Mouse (Mus musculus): ENCODE data around the gene Hrh2. TPM values are rescaled to one million over a fixed set of nuclear protein-coding genes. Genes with fewer than 3 reads are reported as not detected.

The Hrh2 gene
- polyA plus RNA-seq, 1 experiment from 2014 or later: 0.06 TPM

DNA sequence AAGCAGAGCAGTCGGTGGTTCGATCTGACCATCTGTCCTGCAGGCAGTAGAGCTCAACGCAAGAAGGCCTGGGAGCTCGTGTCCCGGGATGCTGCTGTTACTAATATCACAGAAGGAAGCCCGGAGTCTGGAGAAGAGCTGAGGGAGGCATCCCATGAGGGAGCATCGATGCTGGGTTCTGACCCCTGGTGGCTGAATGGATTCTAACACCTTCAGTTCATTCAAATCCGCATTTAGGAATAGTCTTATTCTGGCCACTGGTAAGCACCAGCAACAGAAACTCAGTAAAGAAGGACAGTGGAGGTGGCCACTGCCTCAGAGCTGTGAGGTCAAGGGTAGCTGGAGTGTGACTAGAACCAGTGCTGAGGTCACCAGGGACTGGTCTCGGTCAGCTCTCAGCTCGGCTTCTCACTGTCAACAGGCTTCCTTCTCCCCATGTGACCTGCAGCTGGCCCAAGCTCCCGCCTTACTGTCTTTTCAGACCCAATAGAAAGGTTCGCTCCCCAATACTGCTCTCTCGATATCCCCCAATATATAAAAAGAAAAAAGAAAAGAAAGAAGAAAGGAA, 36.1 kb downstream of the Hrh2 start:
- Histone ChIP-seq H3K4me1 (0 out of 2 replicates have a peak, but pooled peaks cover 1% of the 10 kb centered on the region), H3K4me2 (replicated peaks) (0 out of 2 replicates have a peak overlapping the region, but pooled peaks have one; percentile 2), H3K9ac (no peak overlapping the region), H3K36me3 (no peaks in the 10 kb centered on the region), H3K4me3 (no peak overlapping the region), H3K9me3 (no peaks in the 10 kb centered on the region), H3K27ac (no peak overlapping the region), H3K27me3 (replicated peaks) (no peaks in the 10 kb centered on the region; the same call in 1 of the 2 replicates)
- ATAC-seq (ENCODE audit: low FRiP score, low read depth): no peak; the same call in 1 of the 2 replicates
- 24% methylated on average over 13 of the region's 13 CpGs for WGBS

DNA sequence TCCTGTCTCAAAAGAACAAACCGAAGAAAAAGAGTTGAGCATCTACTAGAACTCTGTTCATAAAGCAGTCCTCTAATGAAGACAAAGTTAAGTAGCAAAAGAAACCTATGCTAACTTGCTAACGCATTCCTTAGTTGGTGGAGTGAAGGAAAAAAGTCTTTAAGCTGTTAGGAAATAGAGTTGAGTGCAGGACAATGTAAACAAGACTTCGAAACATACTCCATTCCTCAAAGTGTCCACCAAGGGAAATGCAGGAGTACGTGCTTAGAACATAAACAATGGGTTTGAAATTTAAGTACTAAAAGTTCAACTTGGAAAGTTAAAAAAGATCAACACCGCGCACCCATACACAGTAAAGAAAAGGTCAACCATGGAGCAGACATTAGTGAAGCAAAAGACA, 38.2 kb downstream of the Hrh2 start:
- Histone ChIP-seq H3K27ac (no peak overlapping the region), H3K4me1 (no peaks in the 10 kb centered on the region), H3K9ac (no peak overlapping the region), H3K4me3 (no peak overlapping the region), H3K9me3 (no peaks in the 10 kb centered on the region), H3K4me2 (replicated peaks) (no peak overlapping the region), H3K36me3 (no peaks in the 10 kb centered on the region), H3K27me3 (replicated peaks) (no peaks in the 10 kb centered on the region; the same call in 1 of the 2 replicates)
- ATAC-seq (ENCODE audit: low FRiP score, low read depth): no peak
- 93% methylated on average over 6 of the region's 6 CpGs for WGBS

DNA sequence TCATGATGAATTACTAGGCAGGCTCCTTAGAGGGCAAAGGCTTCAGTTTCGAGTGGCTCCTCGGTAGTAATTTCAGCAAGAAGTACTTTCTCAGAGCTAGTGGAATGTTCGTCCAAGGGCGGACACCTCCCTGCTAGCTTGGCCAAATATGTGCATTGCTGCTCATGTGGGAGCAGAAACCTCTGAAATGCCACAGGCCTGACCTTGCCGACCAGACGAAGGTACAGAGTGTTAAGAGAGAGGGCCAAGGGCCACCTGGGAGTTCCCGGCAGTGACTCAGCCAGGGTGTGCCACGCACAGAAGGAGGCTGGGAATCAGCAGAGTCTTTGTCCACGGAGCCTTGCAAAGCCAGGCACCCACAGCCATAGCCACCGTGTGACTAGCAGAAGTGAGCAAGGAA, 39.9 kb downstream of the Hrh2 start:
- 83% methylated on average over 10 of the region's 10 CpGs for WGBS
- Histone ChIP-seq H3K9me3 (no peaks in the 10 kb centered on the region), H3K27ac (no peak overlapping the region), H3K4me1 (no peaks in the 10 kb centered on the region), H3K36me3 (no peaks in the 10 kb centered on the region), H3K4me3 (no peak overlapping the region), H3K27me3 (replicated peaks) (no peaks in the 10 kb centered on the region), H3K4me2 (replicated peaks) (no peak overlapping the region), H3K9ac (no peak overlapping the region)
- ATAC-seq (ENCODE audit: low FRiP score, low read depth): no peak

DNA sequence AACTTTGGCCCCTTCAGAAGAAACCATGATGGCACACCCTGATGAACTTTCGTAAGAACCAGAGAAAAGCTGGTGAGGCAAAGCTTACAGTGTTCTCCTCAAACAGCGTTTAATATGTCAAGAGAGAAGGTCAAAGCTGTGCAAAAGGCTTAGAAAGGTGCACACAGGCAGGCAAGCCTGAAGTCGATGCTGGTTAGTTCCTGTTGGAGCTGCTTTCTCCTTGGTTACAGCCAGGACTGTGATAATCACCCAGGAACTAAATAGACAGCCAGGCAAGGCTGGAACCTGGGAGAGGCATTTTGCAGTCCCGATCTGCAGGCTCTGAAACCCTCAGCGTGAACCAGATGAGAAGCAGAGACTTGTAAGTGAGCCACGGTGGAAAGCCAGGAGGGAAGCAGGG, 45.6 kb downstream of the Hrh2 start:
- no peak overlapping the region for H3K27ac ChIP-seq
- no peaks in the 10 kb centered on the region for H3K4me1 ChIP-seq
- H3K4me2 ChIP-seq (replicated peaks): no peak overlapping the region
- H3K9me3 ChIP-seq: no peaks in the 10 kb centered on the region
- H3K36me3 ChIP-seq: no peaks in the 10 kb centered on the region
- no peak overlapping the region for H3K4me3 ChIP-seq
- H3K9ac ChIP-seq: no peak overlapping the region
- WGBS: 79% methylated on average over 6 of the region's 6 CpGs
- ATAC-seq (ENCODE audit: low FRiP score, low read depth): no peak
- H3K27me3 ChIP-seq (replicated peaks): no peaks in the 10 kb centered on the region

DNA sequence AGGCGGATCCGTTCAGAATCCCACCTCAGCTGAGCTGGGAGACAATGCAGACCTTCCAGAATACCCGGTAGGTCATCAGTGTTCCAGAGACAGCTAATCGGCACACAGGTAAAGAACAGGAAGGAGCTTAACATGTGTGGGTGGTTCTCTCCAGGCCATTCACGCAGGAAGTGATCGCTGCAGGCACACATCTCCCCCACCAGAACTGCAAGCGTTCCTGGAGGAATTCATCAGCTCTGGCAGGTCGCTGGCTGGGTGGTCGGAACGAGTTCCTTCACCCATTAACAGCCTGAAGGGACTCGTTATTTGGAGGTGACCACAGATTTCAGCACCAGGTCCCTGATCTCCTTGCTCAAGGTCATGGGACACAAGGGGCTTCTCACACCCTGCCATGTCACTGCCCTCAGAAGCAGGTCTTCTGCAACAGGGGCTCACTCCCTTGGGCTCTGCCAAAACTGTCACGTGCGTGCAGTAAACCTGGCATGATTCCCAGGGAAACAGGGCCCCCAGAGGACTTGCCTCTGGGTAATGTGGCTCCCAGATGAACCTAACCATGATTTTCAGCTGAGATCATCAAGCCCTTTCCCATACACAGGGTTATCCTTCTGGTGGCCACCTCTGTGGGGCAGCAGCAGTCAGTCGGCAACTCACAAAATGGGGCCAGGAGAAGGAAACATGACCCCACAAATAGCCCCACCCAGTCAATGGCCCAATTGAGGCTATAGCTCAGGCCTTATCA, 46.8 kb downstream of the Hrh2 start:
- Histone ChIP-seq H3K27me3 (replicated peaks) (no peaks in the 10 kb centered on the region), H3K4me2 (replicated peaks) (no peak overlapping the region), H3K27ac (no peak overlapping the region), H3K36me3 (no peaks in the 10 kb centered on the region), H3K4me3 (no peak overlapping the region), H3K4me1 (no peaks in the 10 kb centered on the region), H3K9ac (no peak overlapping the region), H3K9me3 (no peaks in the 10 kb centered on the region)
- whole genome bisulfite sequencing: 61% methylated on average over 14 of the region's 14 CpGs
- no peak for ATAC-seq (ENCODE audit: low FRiP score, low read depth)

DNA sequence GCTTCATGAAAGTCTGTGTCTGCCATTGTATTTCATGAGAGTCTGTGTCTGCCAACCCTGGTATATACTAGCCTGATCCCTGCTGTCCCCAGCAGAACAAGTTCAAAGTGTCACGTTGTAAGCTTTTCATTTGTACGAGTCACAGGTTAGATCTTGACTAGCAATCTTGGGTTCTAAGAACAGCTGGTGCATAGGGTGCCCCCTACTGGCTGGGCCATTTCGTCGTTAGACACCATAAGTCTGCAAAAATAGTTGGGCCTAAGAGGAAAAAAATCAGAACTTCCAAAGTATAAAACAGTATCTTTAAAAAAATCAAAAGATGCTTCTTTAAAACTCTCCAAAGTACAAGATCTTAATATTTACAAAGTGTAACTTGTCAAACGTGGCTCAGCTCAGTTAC, 50.5 kb downstream of the Hrh2 start:
- ATAC-seq (ENCODE audit: low FRiP score, low read depth): no peak
- Histone ChIP-seq H3K9ac (no peak overlapping the region), H3K4me3 (no peak overlapping the region), H3K27me3 (replicated peaks) (no peaks in the 10 kb centered on the region), H3K4me2 (replicated peaks) (no peak overlapping the region), H3K4me1 (no peaks in the 10 kb centered on the region), H3K9me3 (no peaks in the 10 kb centered on the region), H3K36me3 (no peaks in the 10 kb centered on the region), H3K27ac (no peak overlapping the region)
- WGBS: 67% methylated on average over 5 of the region's 5 CpGs

DNA sequence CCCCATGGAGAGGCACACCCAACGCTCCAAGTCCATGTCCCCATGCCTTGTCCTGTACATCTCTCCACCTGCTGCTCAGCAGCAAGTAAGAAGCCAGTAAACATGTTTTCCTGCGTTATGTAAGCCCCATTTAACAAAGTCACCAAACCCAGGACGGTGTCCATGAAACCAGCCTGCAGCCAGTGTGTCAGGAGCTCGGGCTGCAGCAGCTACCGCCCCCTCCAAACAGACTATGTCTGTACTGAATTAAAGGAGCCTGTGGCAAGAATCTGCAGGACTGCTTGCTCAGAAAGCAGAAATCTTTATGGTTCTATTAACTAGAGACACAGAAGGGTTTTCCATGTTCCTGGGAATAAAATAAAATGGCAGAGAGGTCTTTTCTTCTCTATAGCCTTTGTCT, 53.3 kb downstream of the Hrh2 start:
- H3K4me2 ChIP-seq (replicated peaks): no peak overlapping the region
- peaks cover 20% of the 10 kb centered on the region for H3K4me1 ChIP-seq
- no peaks in the 10 kb centered on the region for H3K9me3 ChIP-seq
- H3K4me3 ChIP-seq: no peak overlapping the region
- H3K36me3 ChIP-seq: no peaks in the 10 kb centered on the region
- H3K9ac ChIP-seq: no peak overlapping the region
- H3K27me3 ChIP-seq (replicated peaks): no peaks in the 10 kb centered on the region
- no peak for ATAC-seq (ENCODE audit: low FRiP score, low read depth)
- H3K27ac ChIP-seq: no peak overlapping the region
- WGBS: 61% methylated on average over 5 of the region's 5 CpGs

DNA sequence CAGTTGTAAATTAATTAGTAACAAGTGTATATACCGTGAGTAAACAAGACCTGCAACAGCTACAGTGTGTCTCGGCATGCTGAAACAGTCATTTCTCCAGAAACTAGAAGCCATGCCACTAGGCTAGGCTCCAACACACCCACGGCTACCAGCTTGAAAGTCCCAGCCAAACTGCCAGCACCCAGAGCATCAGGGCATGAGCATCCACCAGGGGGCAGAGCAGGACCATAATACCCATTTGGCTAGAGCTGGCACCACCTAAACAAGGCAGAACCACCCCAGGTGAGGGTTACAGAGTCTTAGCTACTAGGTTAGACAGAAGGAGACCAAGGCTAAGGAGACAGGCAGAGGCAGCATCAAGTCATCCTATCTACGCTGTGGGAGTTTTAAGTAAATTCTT, 55.6 kb downstream of the Hrh2 start:
- H3K9me3 ChIP-seq: no peaks in the 10 kb centered on the region

DNA sequence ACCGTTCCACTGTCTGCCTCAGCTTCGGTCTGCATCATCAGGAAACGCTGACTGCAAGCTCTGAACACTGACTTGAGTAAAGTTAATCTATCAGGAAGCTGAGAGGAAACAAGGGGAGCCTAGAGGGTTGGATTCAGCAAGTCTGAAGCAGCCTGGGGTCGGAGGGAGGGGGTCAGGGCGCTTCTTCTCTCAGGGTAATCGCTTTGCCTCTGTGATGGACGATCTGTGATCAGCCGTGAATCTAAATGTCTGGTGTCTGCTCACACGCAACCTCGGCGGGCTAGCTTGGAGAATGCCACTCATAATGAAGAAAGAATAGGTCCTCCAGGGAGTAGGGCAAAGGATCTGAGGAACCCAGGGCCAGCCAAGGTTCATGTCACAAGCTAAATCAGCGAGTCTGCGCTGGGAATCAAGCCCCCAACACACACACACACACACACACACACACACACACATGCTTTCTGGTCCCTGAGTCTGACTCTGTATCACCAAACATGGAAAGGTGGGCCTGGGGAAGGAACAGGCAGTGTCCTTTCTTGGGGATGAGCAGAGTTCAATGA, 56.6 kb downstream of the Hrh2 start:
- Histone ChIP-seq H3K4me1 (peaks cover 26% of the 10 kb centered on the region), H3K4me2 (replicated peaks) (no peak overlapping the region), H3K36me3 (no peaks in the 10 kb centered on the region), H3K9ac (no peak overlapping the region), H3K27ac (no peak overlapping the region), H3K27me3 (replicated peaks) (peaks cover 4% of the 10 kb centered on the region; the same call in 1 of the 2 replicates), H3K9me3 (no peaks in the 10 kb centered on the region), H3K4me3 (no peak overlapping the region)
- no peak for ATAC-seq (ENCODE audit: low FRiP score, low read depth)
- WGBS: 50% methylated on average over 13 of the region's 13 CpGs

More for the DNA sequence above, 55.6 kb downstream of the Hrh2 start:
- WGBS: 35% methylated on average over 4 of the region's 4 CpGs
- no peaks in the 10 kb centered on the region for H3K36me3 ChIP-seq
- no peak overlapping the region for H3K4me2 ChIP-seq (replicated peaks)
- H3K27me3 ChIP-seq (replicated peaks): peaks cover 4% of the 10 kb centered on the region; the same call in 1 of the 2 replicates
- peak; percentile 68; the same call in 1 of the 2 replicates for ATAC-seq (ENCODE audit: low FRiP score, low read depth)
- no peak overlapping the region for H3K4me3 ChIP-seq
- H3K4me1 ChIP-seq: peaks cover 26% of the 10 kb centered on the region
- no peak overlapping the region for H3K9ac ChIP-seq
- no peak overlapping the region for H3K27ac ChIP-seq

DNA sequence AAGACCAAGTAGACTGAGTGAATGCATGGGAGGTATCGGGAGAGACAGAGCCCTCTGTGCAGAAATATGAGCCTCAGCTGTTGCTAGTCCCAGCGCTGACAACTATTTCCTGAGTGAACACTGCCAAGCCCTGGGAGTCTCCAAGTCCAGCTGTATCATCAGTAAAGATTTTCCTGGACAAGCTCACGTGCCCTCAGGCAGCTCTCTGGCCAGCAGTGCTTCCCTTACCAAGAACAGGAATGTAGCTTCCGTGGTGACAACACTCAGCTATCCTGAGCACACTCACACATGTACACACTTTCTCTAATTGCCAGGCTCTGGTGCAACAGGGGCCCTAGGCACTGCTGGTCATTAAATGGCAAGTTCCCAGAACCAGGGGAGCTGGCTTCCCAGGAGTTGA, 57.1 kb downstream of the Hrh2 start:
- no peaks in the 10 kb centered on the region for H3K36me3 ChIP-seq
- H3K27ac ChIP-seq: no peak overlapping the region
- no peak overlapping the region for H3K4me2 ChIP-seq (replicated peaks)
- H3K4me1 ChIP-seq: peaks cover 26% of the 10 kb centered on the region
- 62% methylated on average over 4 of the region's 4 CpGs for WGBS
- H3K9me3 ChIP-seq: no peaks in the 10 kb centered on the region
- H3K9ac ChIP-seq: no peak overlapping the region
- H3K27me3 ChIP-seq (replicated peaks): peaks cover 4% of the 10 kb centered on the region; the same call in 1 of the 2 replicates
- ATAC-seq (ENCODE audit: low FRiP score, low read depth): no peak
- no peak overlapping the region for H3K4me3 ChIP-seq

DNA sequence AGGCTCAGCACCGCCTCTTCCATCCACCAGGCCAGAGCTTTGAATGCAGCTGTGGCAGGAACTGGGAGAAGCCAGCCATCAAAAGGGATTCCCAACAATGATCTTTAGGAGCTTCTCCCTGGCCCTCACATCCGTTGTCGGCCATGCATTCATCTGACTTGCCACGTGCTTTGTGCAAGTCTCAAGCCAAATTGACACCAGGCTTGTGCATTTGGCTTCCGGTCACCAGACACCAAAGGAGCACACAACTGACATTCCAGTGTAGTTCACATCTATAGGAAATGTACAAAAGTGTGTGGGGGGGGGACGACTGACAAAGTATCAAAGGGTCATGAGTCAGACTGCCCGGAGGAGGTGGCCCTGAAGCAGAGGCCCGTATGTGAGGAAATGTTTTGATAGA, 58.4 kb downstream of the Hrh2 start:
- no peak overlapping the region for H3K9ac ChIP-seq
- H3K36me3 ChIP-seq: no peaks in the 10 kb centered on the region
- H3K4me1 ChIP-seq: peaks cover 26% of the 10 kb centered on the region
- H3K9me3 ChIP-seq: no peaks in the 10 kb centered on the region
- H3K27me3 ChIP-seq (replicated peaks): peaks cover 4% of the 10 kb centered on the region; the same call in 1 of the 2 replicates
- WGBS: 29% methylated on average over 8 of the region's 8 CpGs
- ATAC-seq (ENCODE audit: low FRiP score, low read depth): no peak
- H3K27ac ChIP-seq: no peak overlapping the region
- no peak overlapping the region for H3K4me3 ChIP-seq
- no peak overlapping the region for H3K4me2 ChIP-seq (replicated peaks)

DNA sequence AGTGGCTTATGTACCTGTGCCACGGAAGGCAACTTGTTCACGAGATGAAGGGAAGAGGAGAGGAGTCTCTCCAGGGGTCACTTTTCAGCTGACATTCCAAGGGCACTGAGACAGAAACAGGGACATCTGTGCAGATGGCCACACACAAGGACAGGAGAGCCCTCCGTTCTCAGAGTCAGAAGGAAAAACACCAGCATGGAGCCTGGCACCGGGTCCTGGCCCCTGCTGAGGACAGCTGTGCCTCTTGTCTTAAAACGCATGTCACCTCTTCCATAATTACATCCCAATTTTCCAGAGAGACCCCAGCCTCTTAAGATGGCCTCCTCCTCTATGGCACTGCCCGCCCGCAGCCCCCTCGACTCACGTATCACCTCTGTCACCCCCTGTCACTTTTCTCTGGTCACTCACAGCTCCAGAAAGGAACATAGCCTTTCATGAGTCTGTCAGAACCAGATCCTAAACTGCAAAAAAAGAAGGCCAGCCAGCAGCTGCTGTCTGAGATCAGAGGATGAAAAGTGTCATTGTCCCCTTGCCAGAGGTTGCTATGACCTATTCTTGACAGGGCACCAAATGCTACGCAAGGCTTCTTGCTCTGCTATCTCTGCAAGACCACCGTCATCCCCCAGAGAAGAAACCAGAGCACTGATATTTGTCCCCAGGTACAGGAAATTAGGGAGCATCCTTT, 59.8 kb downstream of the Hrh2 start:
- Histone ChIP-seq H3K27ac (no peak overlapping the region), H3K4me3 (no peak overlapping the region), H3K9ac (no peak overlapping the region), H3K27me3 (replicated peaks) (peaks cover 4% of the 10 kb centered on the region; the same call in 1 of the 2 replicates), H3K9me3 (no peaks in the 10 kb centered on the region), H3K4me1 (peaks cover 26% of the 10 kb centered on the region), H3K4me2 (replicated peaks) (no peak overlapping the region), H3K36me3 (no peaks in the 10 kb centered on the region)
- 76% methylated on average over 11 of the region's 11 CpGs for WGBS
- no peak for ATAC-seq (ENCODE audit: low FRiP score, low read depth)
